Mouse (Mus musculus): ENCODE data around the gene Hist1h3c.
"Not testable (repeated sequence)": the region's sequence is repeated elsewhere in the genome, so short reads cannot be mapped to it uniquely, and the experiment has no call there.

DNA sequence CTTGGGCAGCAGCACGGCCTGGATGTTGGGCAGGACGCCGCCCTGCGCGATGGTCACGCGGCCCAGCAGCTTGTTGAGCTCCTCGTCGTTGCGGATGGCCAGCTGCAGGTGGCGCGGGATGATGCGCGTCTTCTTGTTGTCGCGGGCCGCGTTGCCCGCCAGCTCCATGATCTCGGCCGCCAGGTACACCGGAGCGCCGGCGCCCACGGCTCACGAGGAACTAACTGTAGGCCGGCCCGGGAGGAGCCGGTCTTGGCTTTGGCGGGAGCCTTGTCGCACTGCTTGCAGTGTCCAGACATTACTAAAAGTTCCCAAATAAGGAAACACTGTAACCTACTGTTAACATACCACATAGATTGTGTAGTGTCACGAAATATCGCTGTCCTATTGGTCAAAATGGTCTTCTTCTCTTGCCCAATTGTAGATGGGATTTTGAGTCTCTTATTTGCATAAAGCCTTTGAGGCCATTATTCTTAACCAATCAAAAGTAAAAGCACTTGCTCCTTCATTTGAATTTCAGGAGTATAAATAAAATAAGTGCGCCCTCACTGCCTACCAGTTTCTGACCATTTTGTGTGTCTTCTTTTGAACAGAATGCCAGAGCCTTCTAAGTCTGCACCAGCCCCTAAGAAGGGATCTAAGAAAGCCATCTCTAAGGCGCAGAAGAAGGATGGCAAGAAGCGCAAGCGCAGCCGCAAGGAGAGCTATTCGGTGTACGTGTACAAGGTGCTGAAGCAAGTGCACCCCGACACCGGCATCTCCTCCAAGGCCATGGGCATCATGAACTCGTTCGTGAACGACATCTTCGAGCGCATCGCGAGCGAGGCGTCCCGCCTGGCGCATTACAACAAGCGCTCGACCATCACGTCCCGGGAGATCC, 1.0 kb upstream of the Hist1h3c start, which contains the start of gene Hist1h2bb:
- TF ChIP-seq POLR2A (IDR thresholded peaks at IDR 0.05; ENCODE audit: borderline replicate concordance, low read depth, low read length); CTCF (IDR thresholded peaks at IDR 0.05; ENCODE audit: low read depth, low read length): not testable (repeated sequence)

Data from bone marrow macrophage, adult 2 months (primary cell).